Mouse (Mus musculus) thymus, adult 2 months (tissue): ENCODE measurements around the gene Fam71a.

Experiments
- CTCF ChIP-seq: fragments of 200-500 bp; IDR thresholded peaks from 2 replicates; pipeline ENCODE4 v1.5.1; 2012; ENCODE audit warnings: mild to moderate bottlenecking, control low read depth, low read length, moderate library complexity, borderline replicate concordance; ENCODE audit not compliant: control insufficient read depth, poor library complexity, insufficient read depth; ENCODE audit errors: extremely low read depth
- POLR2A ChIP-seq: fragments of 200-500 bp; IDR thresholded peaks from 2 replicates; pipeline ENCODE4 v1.6.1; 2012; ENCODE audit warnings: mild to moderate bottlenecking, low read length, control low read depth, moderate library complexity; ENCODE audit not compliant: control insufficient read depth, poor library complexity, insufficient read depth; ENCODE audit errors: extremely low read depth

DNA sequence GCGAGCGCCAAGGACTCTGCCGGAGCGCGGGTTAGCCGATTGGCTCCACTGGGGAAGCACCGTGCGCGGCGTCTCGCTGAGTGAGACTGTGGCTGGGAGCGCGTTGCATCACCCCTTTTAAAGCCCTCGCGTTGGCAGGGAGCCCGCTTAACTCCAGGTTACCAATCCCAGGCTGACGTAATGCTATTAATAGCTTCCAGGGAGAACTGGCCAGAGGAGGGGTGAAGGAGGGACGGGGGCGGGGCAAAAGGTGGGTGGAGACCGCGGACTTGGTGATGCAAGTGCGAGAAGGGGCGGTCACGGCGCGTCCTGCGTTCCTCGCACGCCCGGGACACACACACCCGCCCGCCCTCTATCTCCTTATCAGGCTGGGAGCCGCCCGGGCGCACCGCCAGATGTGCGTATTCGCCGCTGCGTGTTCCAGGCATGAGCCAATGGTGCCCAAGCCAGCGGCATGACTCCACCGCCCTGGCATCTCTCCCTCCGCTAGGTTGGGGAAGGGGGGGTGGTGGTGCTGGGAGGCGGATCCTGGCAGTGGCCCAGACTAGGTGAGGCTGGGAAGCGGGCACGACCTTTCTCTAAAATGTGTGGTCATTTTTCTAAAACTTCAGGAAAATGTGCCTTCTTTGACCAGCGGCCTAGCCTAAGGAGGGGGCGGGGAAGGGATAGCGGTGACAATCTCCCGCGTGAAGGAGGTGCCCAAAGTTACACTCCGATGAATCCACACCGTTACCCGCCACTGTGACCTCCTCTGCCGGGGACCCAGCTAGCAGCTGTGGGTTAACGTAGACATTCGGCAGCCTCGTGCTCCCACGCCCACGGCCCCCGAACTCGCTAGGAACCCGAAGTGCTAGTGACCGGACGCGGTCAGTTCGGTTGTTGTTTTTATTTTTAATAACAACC is 18.8 kb upstream of the Fam71a start:
- TF ChIP-seq POLR2A (no peak), CTCF (no peak)
